Mouse (Mus musculus) kidney, embryonic 16.5 days (tissue): ENCODE results near the gene Best2. TPM values are rescaled to one million over a fixed set of nuclear protein-coding genes. Genes with fewer than 3 reads are reported as not detected.
A peak's percentile ranks its signal among the peaks of the same experiment; 100 is the strongest.

Experiments used
- ATAC-seq: fragments of 200-750 bp; cut with Nextera tagmentation; 2 replicates; pipeline ENCODE4 v1.8.0; 2017; ENCODE audit warnings: moderate TSS enrichment; ENCODE audit not compliant: low FRiP score, low TSS enrichment
- H3K27ac ChIP-seq: fragments of 300-500 bp; sonication (generic); 2 replicates; pipeline ENCODE4 v1.5.1; 2014; ENCODE audit warnings: low read length
- H3K27me3 ChIP-seq: fragments of 300-500 bp; sonication (generic); 2 replicates; pipeline ENCODE4 v1.6.1; 2014; ENCODE audit warnings: low read length, control low read depth, mixed read lengths; ENCODE audit not compliant: insufficient read depth
- H3K36me3 ChIP-seq: fragments of 300-500 bp; sonication (generic); 2 replicates; pipeline ENCODE4 v1.6.1; 2014; ENCODE audit warnings: low read length, control low read depth, mixed read lengths; ENCODE audit not compliant: insufficient read depth
- H3K4me1 ChIP-seq: fragments of 300-500 bp; sonication (generic); 2 replicates; pipeline ENCODE4 v1.6.1; 2014; ENCODE audit warnings: low read length, control low read depth, mixed read lengths; ENCODE audit not compliant: insufficient read depth
- H3K4me2 ChIP-seq: fragments of 300-500 bp; sonication (generic); replicated peaks from 2 replicates; pipeline ENCODE4 v1.6.1; 2014; ENCODE audit warnings: low read depth, low read length
- H3K4me3 ChIP-seq: fragments of 300-500 bp; sonication (generic); 2 replicates; pipeline ENCODE4 v1.5.1; 2014; ENCODE audit warnings: mild to moderate bottlenecking, low read length
- H3K9ac ChIP-seq: fragments of 300-500 bp; sonication (generic); replicated peaks from 2 replicates; pipeline ENCODE4 v1.6.1; 2014; ENCODE audit warnings: low read length
- H3K9me3 ChIP-seq: fragments of 300-500 bp; sonication (generic); 2 replicates; pipeline ENCODE4 v1.6.1; 2016; ENCODE audit warnings: low read length, control low read depth
- WGBS: fragments of 180-500 bp; shearing (Covaris S2); extraction: QIAGEN DNeasy Blood & Tissue Kit; methylation state at CpG from one replicate; pipeline ENCODE4 v1.1.7; 2014; 5-methylcytosine and 5-hydroxymethylcytosine counted together
- polyA plus RNA-seq: library from polyadenylated mRNA; unstranded; fragments of >200 nt; fragmentation: Nextera tagmentation; extraction: Ambion mirVana; gene quantifications from 2 replicates; pipeline ENCODE4 v1.2.1, GENCODE M21; 2015

Best2 gene
- not detected in 2 replicates for polyA plus RNA-seq

- no peaks in the 10 kb centered on the region for H3K9me3 ChIP-seq
- peak within 1 kb of the TSS; percentile 59 for H3K4me2 ChIP-seq
- H3K36me3 ChIP-seq, result peaks cover 17% of the 10 kb centered on the region
- peaks cover 28% of the 10 kb centered on the region for H3K27me3 ChIP-seq
- H3K4me1 ChIP-seq, result no peaks in the 10 kb centered on the region
- 43% methylated on average over 2 of the region's 2 CpGs for WGBS
- ATAC-seq, result no peak
- peak within 1 kb of the TSS; percentile 40; the same call in 1 of the 2 replicates for H3K9ac ChIP-seq
- H3K4me3 ChIP-seq, result peak within 1 kb of the TSS; percentile 35
- H3K27ac ChIP-seq, result no peak within 1 kb of the TSS
Observed at GRCm38 (mm10) chr8:85014431-85014830, at the start of gene Best2. Gene Best2, minus strand, starts transcription at chr8:85014531.

DNA sequence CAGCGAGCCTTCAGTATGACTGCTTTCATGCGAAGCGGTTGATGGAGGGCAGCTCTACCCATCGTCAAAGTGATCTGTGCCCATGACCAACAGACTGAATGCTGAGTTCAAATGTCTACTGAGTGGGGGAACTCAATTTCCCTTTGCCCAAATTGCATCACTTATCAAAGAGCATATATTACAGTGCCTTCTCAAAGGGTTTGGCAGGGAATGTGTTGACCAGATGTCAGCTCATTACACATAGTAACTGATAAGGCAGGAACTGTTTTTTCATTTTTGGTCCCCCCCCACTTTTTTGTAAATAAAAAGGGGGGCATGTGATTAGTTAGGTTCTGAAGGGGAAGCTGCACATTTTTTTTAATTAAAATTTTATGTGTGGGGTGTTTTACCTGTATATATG is 48.3 kb upstream of the Best2 start:
- H3K4me3 ChIP-seq, result no peak overlapping the region
- no peak overlapping the region for H3K9ac ChIP-seq
- no peak overlapping the region for H3K4me2 ChIP-seq
- H3K4me1 ChIP-seq, result peaks cover 8% of the 10 kb centered on the region
- no peak overlapping the region for H3K27ac ChIP-seq
- WGBS, result 94% methylated on average over 4 of the region's 4 CpGs
- ATAC-seq, result no peak
- H3K27me3 ChIP-seq, result no peaks in the 10 kb centered on the region
- peaks cover 9% of the 10 kb centered on the region for H3K36me3 ChIP-seq
- H3K9me3 ChIP-seq, result no peaks in the 10 kb centered on the region

DNA sequence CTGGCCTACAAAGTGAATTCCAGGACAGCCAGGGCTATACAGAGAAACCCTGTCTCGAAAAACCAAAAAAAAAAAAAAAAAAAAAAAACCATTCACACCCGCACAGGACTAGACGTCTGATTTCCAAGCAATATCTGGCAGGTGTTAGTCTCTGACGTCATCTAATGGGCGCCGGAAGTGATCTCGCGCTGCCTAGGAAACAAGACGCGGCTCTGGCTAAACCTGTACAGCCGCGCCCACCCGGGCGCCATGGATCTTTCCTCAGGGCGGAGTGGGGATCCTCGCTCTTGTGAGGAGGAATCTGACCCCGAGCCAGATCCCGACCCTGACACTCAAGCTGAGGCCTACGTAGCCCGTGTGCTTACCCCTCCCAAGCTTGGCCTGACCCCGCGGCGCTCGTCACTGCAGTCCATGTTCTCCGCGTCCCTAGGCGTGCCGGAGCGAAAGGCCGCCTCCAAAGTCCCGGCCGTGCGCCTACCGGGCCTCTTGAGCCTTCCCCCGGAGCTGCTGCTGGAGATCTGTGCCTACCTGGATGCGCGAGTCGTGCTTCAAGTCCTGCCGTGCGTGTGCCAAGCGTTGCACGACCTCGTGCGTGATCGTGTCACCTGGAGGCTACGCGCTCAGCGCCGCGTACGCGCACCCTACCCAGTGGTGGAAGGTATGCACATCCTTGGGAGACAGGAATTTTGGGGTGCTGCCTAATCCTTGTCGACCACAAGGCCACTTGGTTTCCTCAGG is 45.7 kb upstream of the Best2 start, which contains the start of gene Fbxw9:
Fbxw9 (plus strand) TSS at position 177 of the 738 bp plus-strand sequence.
- no peaks in the 10 kb centered on the region for H3K27me3 ChIP-seq
- no peak within 1 kb of the TSS for H3K27ac ChIP-seq
- H3K4me1 ChIP-seq, result peaks cover 8% of the 10 kb centered on the region
- peaks cover 18% of the 10 kb centered on the region for H3K36me3 ChIP-seq
- H3K4me3 ChIP-seq, result peak within 1 kb of the TSS; percentile 95
- peak within 1 kb of the TSS; percentile 95 for H3K4me2 ChIP-seq
- peak within 1 kb of the TSS; percentile 79 for H3K9ac ChIP-seq
- peak; percentile 93 for ATAC-seq
- WGBS, result under 1% methylated on average over 52 of the region's 53 CpGs
- H3K9me3 ChIP-seq, result no peaks in the 10 kb centered on the region

DNA sequence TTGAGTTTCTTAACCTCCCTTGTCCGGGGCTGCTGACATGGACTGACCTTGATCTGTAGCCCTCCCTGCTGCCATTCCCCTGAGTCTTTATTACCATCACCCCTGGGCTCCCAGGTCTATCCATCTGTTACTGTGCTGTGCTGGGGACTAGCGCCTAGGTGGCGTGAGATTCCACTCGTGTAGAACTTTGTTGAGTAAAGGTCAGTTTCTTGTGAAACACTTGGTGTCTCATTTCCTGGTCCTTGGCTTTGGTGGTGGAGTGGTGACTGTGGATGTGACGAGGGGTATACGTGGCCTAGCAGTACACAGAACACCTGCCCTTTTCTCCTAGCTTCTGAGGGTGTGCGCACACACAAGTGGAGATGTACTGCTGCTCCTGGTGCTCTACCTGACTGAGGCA is 43.0 kb upstream of the Best2 start:
- Histone ChIP-seq H3K36me3 (peaks cover 40% of the 10 kb centered on the region), H3K4me1 (peaks cover 8% of the 10 kb centered on the region), H3K27ac (no peak overlapping the region), H3K4me2 (no peak overlapping the region), H3K4me3 (no peak overlapping the region), H3K9me3 (no peaks in the 10 kb centered on the region), H3K27me3 (no peaks in the 10 kb centered on the region), H3K9ac (no peak overlapping the region)
- WGBS, result 81% methylated on average over 7 of the region's 7 CpGs
- ATAC-seq, result no peak

DNA sequence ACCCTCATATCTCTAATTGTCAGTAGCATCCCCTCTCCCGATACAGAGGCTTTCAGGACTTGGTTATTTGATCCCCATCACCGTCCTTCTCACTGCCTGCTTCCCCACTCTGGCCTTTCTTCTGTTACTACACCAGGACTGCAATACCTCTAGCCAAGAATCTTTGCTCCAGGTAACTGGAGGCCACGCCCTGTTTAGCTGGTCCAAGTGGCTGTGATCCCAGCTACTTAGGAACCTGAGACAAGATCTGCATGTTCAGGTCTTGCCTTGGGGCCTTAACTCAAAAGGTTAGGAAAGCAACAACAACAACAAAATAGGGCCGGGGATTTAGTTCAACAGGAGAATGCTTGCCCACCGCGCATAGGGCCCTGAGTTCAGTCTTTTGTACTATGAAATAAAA is 29.3 kb upstream of the Best2 start:
- 85% methylated on average over 6 of the region's 6 CpGs for WGBS
- H3K4me3 ChIP-seq, result no peak overlapping the region
- no peak overlapping the region for H3K27ac ChIP-seq
- no peak for ATAC-seq
- H3K4me1 ChIP-seq, result peaks cover 7% of the 10 kb centered on the region
- H3K4me2 ChIP-seq, result no peak overlapping the region
- no peak overlapping the region for H3K9ac ChIP-seq
- no peaks in the 10 kb centered on the region for H3K9me3 ChIP-seq
- no peaks in the 10 kb centered on the region for H3K27me3 ChIP-seq
- peaks cover 70% of the 10 kb centered on the region for H3K36me3 ChIP-seq

DNA sequence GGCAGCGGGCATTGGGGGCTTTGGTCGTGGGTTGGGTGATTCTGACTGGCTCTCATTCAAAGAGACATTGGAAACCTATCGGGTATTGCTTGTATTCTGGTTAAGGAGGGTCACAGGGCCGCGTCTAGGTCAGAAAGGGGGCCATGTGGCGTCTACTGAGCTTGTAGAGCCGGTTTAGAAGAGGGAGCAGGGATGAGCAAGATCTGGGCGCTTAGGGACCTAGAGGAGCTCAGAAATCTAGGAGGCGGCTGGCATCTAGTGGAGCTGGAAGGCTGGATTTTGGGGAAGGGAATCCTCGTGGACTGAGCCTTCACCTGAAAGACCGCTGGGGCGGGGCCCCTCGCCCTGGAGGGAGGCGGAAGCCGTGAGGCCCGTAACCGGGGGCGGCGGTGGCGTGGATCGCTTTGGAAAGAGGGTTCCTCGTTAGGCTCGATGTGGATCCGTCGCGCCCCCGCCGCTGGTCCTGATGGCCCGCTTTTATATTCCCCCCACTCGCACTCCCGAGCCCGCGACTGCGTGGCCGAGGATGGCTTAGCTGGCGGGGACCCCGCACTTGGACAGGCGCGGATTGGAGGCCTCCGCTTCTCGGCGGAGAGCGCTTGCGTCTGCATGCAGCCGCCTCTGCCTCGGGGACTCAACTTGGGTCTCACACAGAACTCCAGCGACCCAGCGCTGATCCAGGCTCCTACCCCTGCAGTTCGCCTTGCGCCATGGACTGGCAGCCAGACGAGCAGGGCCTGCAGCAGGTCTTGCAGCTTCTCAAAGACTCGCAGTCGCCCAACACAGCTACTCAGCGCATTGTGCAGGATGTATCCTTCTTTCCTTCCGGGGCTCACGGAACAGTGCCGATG is 23.6 kb upstream of the Best2 start:
- peak overlapping the region; percentile 96 for H3K9ac ChIP-seq
- no peak for ATAC-seq
- 0% methylated on average over 56 of the region's 57 CpGs for WGBS
- peak overlapping the region; percentile 100 for H3K27ac ChIP-seq
- H3K9me3 ChIP-seq, result no peaks in the 10 kb centered on the region
- H3K36me3 ChIP-seq, result peaks cover 20% of the 10 kb centered on the region
- H3K4me2 ChIP-seq, result peak overlapping the region; percentile 92
- H3K27me3 ChIP-seq, result no peaks in the 10 kb centered on the region
- peaks cover 26% of the 10 kb centered on the region for H3K4me1 ChIP-seq
- peak overlapping the region; percentile 87 for H3K4me3 ChIP-seq

DNA sequence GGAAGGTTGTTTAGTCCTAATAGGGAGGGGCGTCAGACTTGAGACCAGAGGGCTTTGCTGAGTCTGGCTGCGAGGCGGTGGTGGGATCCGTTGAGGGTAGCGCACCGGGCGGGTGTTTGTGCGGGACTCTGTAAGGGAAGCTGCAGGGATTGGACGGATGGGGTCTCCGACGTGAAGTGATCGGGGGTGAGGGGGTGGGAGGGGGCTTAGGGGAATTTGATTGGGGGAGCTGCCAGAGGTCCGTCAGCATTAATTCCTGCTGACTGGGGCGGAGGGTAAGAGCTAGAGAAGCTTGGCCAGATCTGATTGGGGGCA is 23.0 kb upstream of the Best2 start:
- H3K27ac ChIP-seq, result peak overlapping the region; percentile 100
- ATAC-seq, result peak; percentile 59
- WGBS, result 0% methylated on average over 14 of the region's 14 CpGs

GRCm38 (mm10) chr8:85036718-85037365 is 22.5 kb upstream of the Best2 start, which contains the start of gene Tnpo2:
Gene Tnpo2, plus strand, starts transcription at chr8:85036915.
- no peaks in the 10 kb centered on the region for H3K27me3 ChIP-seq
- H3K4me2 ChIP-seq, result peak within 1 kb of the TSS; percentile 92
- peak within 1 kb of the TSS; percentile 96 for H3K9ac ChIP-seq
- peak; percentile 92 for ATAC-seq
- peaks cover 26% of the 10 kb centered on the region for H3K4me1 ChIP-seq
- under 1% methylated on average over 59 of the region's 59 CpGs for WGBS
- no peaks in the 10 kb centered on the region for H3K9me3 ChIP-seq
- peak within 1 kb of the TSS; percentile 100 for H3K27ac ChIP-seq
- H3K36me3 ChIP-seq, result peaks cover 24% of the 10 kb centered on the region
- H3K4me3 ChIP-seq, result peak within 1 kb of the TSS; percentile 87

More for the DNA sequence above, 23.0 kb upstream of the Best2 start:
- peak overlapping the region; percentile 87 for H3K4me3 ChIP-seq
- peaks cover 26% of the 10 kb centered on the region for H3K4me1 ChIP-seq
- H3K4me2 ChIP-seq, result peak overlapping the region; percentile 92
- no peaks in the 10 kb centered on the region for H3K27me3 ChIP-seq
- peaks cover 24% of the 10 kb centered on the region for H3K36me3 ChIP-seq
- peak overlapping the region; percentile 96 for H3K9ac ChIP-seq
- H3K9me3 ChIP-seq, result no peaks in the 10 kb centered on the region

GRCm38 (mm10) chr8:85036381-85036717 is 22.0 kb upstream of the Best2 start:
- WGBS, result under 1% methylated on average over 9 of the region's 9 CpGs

More at GRCm38 (mm10) chr8:85036381-85036717, 22.0 kb upstream of the Best2 start:
- Histone ChIP-seq H3K27me3 (no peaks in the 10 kb centered on the region), H3K9me3 (no peaks in the 10 kb centered on the region), H3K36me3 (peaks cover 26% of the 10 kb centered on the region), H3K4me3 (peak overlapping the region; percentile 87), H3K4me1 (peaks cover 26% of the 10 kb centered on the region), H3K27ac (peak overlapping the region; percentile 100), H3K4me2 (peak overlapping the region; percentile 83), H3K9ac (peak overlapping the region; percentile 87)
- ATAC-seq, result peak; percentile 33
